Mouse (Mus musculus): Measurements from ENCODE around the gene Gm10073. TPM values are rescaled to one million over a fixed set of nuclear protein-coding genes. Genes with fewer than 3 reads are reported as not detected.
A peak's percentile ranks its signal among the peaks of the same experiment; 100 is the strongest.

Gene Gm10073
- total RNA-seq, 1 experiment from 2014 or later: 103 TPM

GRCm38 (mm10) chr8:106556068-106556645, 17.1 kb downstream of the Gm10073 start:
- no peak for DNase-seq

GRCm38 (mm10) chr8:106554011-106554410, 19.2 kb downstream of the Gm10073 start:
- DNase-seq: no peak

- DNase-seq: no peak
These were observed 22.4 kb downstream of the Gm10073 start for GRCm38 (mm10) chr8:106550906-106551305.

GRCm38 (mm10) chr8:106548366-106548936, 24.8 kb downstream of the Gm10073 start:
- DNase-seq: no peak

- DNase-seq: no peak
These were observed 26.5 kb downstream of the Gm10073 start for GRCm38 (mm10) chr8:106546746-106547145.

- DNase-seq: no peak
These were observed 28.1 kb downstream of the Gm10073 start for GRCm38 (mm10) chr8:106545149-106545548.

GRCm38 (mm10) chr8:106543043-106543442, 30.2 kb downstream of the Gm10073 start:
- DNase-seq: no peak

GRCm38 (mm10) chr8:106541002-106541401, 32.3 kb downstream of the Gm10073 start:
- no peak for DNase-seq

GRCm38 (mm10) chr8:106539193-106539592, 34.1 kb downstream of the Gm10073 start:
- no peak for DNase-seq

GRCm38 (mm10) chr8:106535448-106535847, 37.8 kb downstream of the Gm10073 start:
- no peak for DNase-seq

- peak; percentile 73 for DNase-seq
These were observed 38.8 kb downstream of the Gm10073 start for GRCm38 (mm10) chr8:106534449-106534848.

GRCm38 (mm10) chr8:106533709-106534108, 39.6 kb downstream of the Gm10073 start:
- DNase-seq: no peak

- peak; percentile 47 for DNase-seq
These were observed 42.7 kb downstream of the Gm10073 start for GRCm38 (mm10) chr8:106530566-106530965.

- no peak for DNase-seq
These were observed 43.3 kb downstream of the Gm10073 start for GRCm38 (mm10) chr8:106529885-106530482.

- DNase-seq: no peak
These were observed 44.5 kb downstream of the Gm10073 start for GRCm38 (mm10) chr8:106528596-106529249.

GRCm38 (mm10) chr8:106527241-106528036, 45.8 kb downstream of the Gm10073 start:
- DNase-seq: peak; percentile 45

- DNase-seq: no peak
These were observed 46.5 kb downstream of the Gm10073 start for GRCm38 (mm10) chr8:106526725-106527124.

Other genes starting within 250 kb of the Gm10073 start
- gene Smpd3, start 235.5 kb downstream of the Gm10073 start, total RNA-seq (2021): 9.6 and 10.2 TPM in 2 replicates
- 5.3 and 8.3 TPM in 2 replicates for gene Zfp90, start 158.1 kb downstream of the Gm10073 start, total RNA-seq (2021)
- not detected in 2 replicates for gene 6030452D12Rik, start 72.9 kb downstream of the Gm10073 start, total RNA-seq (2021)
- gene Cdh3, start 62.6 kb downstream of the Gm10073 start, total RNA-seq (2021): 0.68 and 0.74 TPM in 2 replicates
- gene Cdh1, start 29.9 kb upstream of the Gm10073 start, total RNA-seq (2021): 0.56 and 5.2 TPM in 2 replicates
- gene Tango6, start 109.6 kb upstream of the Gm10073 start, total RNA-seq (2021): 8.4 and 9.7 TPM in 2 replicates

Measured in adrenal gland, postnatal 14 days (tissue).